In the genomic region with DNA sequence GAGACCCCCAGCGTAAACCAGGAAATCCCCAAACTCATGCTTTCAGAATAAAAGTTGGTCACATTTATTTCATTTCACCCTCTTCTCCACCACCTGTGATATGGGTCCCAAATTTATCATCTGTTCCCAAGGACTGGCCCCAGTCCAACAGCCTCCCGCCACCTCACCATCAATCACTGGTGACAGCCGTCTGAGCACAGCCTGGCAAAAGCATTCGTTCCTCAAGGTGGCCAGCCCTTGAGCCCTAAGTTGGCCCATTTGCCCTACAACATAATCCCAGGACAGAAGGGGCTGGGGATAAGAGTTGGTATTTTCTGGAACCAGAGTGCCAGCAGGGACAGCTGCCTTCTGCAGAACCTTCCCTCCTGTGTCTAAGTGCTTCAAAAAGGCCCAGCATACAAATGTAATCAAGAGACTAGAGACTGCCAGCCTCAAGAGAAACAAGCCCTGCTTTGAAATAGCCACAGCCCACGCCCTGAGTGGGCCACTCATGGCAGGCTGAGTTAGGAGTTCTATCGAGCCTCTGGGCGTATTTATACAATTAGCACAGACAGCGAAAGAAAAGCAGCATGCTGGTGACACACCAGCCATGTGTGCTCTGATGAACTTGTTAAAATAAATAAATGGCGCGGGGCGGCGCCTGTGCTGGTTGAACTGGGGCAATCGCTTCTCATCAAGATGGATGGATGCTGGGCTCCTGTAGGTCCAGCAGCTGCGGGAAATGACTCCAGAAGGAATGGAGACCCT, we compare ENCODE assay signal across 11 mouse cellular contexts.
DNase-seq lines count a peak whose midpoint lies in the region; ATAC-seq lines count a peak whose summit lies in the region.
"Had no signal": no experiment of that assay in that cellular context is flagged by ENCODE, and none has a peak within 500 bp of the region (broad histone marks: within the 10 kb centered on the region; RNA-seq: fewer than 3 reads in every experiment).

No protein-coding gene starts in this region.

- 32% methylated on average over 14 of the region's 14 CpGs for WGBS in kidney, embryonic 15.5 days
- 48% methylated on average over 14 of the region's 14 CpGs for whole genome bisulfite sequencing in hindbrain, embryonic 13.5 days

- no peak overlapping the region for H3K27ac ChIP-seq in kidney, embryonic 15.5 days
- no peak overlapping the region for H3K27ac ChIP-seq in hindbrain, embryonic 13.5 days
- H3K27ac ChIP-seq: embryonic facial prominence, embryonic 12.5 days; limb, embryonic 15.5 days had no signal

- no peak for ATAC-seq in kidney, embryonic 15.5 days (replicated peaks; ENCODE audit: low FRiP score)
- no peak for ATAC-seq in hindbrain, embryonic 13.5 days (ENCODE audit: low FRiP score)

- H3K9me3 ChIP-seq in kidney, embryonic 15.5 days (replicated peaks): no peaks in the 10 kb centered on the region
- no peaks in the 10 kb centered on the region for H3K9me3 ChIP-seq in hindbrain, embryonic 13.5 days
- H3K9me3 ChIP-seq: embryonic facial prominence, embryonic 12.5 days; limb, embryonic 15.5 days had no signal

- H3K36me3 ChIP-seq in kidney, embryonic 15.5 days: no peaks in the 10 kb centered on the region
- H3K36me3 ChIP-seq in hindbrain, embryonic 13.5 days: no peaks in the 10 kb centered on the region
- H3K36me3 ChIP-seq: embryonic facial prominence, embryonic 12.5 days; limb, embryonic 15.5 days had no signal

- H3K9ac ChIP-seq in kidney, embryonic 15.5 days: no peak overlapping the region
- no peak overlapping the region; the same call in 1 of the 2 replicates for H3K9ac ChIP-seq in hindbrain, embryonic 13.5 days
- H3K9ac ChIP-seq: embryonic facial prominence, embryonic 12.5 days; limb, embryonic 15.5 days had no signal

- H3K4me3 ChIP-seq in kidney, embryonic 15.5 days (replicated peaks): no peak overlapping the region
- H3K4me3 ChIP-seq in hindbrain, embryonic 13.5 days: no peak overlapping the region
- H3K4me3 ChIP-seq: embryonic facial prominence, embryonic 12.5 days; limb, embryonic 15.5 days had no signal

- intact Hi-C loops in left cerebral cortex, postnatal 36 days (cut with DNase I): no loop called here

- peak; percentile 15 for DNase-seq in kidney, postnatal 10 days
- peak; percentile 26 for DNase-seq in adrenal gland, postnatal 25 days
- DNase-seq in frontal cortex, postnatal 10 days (ENCODE audit: low spot score in 2 of 2): peak; percentile 14 to 23
- DNase-seq in left cerebral cortex, postnatal 36 days (ENCODE audit: low spot score in 2 of 2): peak; percentile 39 to 40
- no peak for DNase-seq in lung, postnatal 25 days (ENCODE audit: low spot score)
- DNase-seq in urinary bladder, postnatal 14 days (ENCODE audit: low spot score): no peak
- DNase-seq: kidney, adult 11 months had no signal

- peaks cover 50% of the 10 kb centered on the region for H3K27me3 ChIP-seq in kidney, embryonic 15.5 days
- H3K27me3 ChIP-seq in hindbrain, embryonic 13.5 days: peaks cover 20% of the 10 kb centered on the region

- H3K4me2 ChIP-seq in kidney, embryonic 15.5 days: no peak overlapping the region
- no peak overlapping the region for H3K4me2 ChIP-seq in hindbrain, embryonic 13.5 days
- H3K4me2 ChIP-seq: embryonic facial prominence, embryonic 12.5 days; limb, embryonic 15.5 days had no signal

- peaks cover 14% of the 10 kb centered on the region for H3K4me1 ChIP-seq in kidney, embryonic 15.5 days
- peaks cover 11% of the 10 kb centered on the region for H3K4me1 ChIP-seq in hindbrain, embryonic 13.5 days (replicated peaks)
- H3K4me1 ChIP-seq: limb, embryonic 15.5 days had no signal

Comparison
In these comparisons a context has a peak if more than half of its experiments do, and no peak if none do; other contexts are left out.
1. DNase-seq: peak in kidney, postnatal 10 days (single experiment), adrenal gland, postnatal 25 days (single experiment), frontal cortex, postnatal 10 days (2 of 2) and left cerebral cortex, postnatal 36 days (2 of 2); none in lung, postnatal 25 days (single experiment) and urinary bladder, postnatal 14 days (single experiment).